Comparison of ENCODE assay signal across 9 mouse cellular contexts in genomic region chr8:89850209-89850796, GRCm38 (mm10).
DNase-seq lines count a peak whose midpoint lies in the region; ATAC-seq and TF ChIP-seq lines count a peak whose summit lies in the region.
"Had no signal": no experiment of that assay in that cellular context is flagged by ENCODE, and none has a peak within 500 bp of the region (broad histone marks: within the 10 kb centered on the region; RNA-seq: fewer than 3 reads in every experiment).

No protein-coding gene starts in this region.

- WGBS in midbrain, embryonic 10.5 days = 46% methylated on average over 3 of the region's 3 CpGs
- 50% methylated on average over 3 of the region's 3 CpGs for WGBS in stomach, postnatal 0 days

- H3K4me3 ChIP-seq in E14TG2a.4 (replicated peaks; ENCODE audit: low read length) = no peak overlapping the region
- no peak overlapping the region for H3K4me3 ChIP-seq in embryonic fibroblast, embryonic 13.5 days (ENCODE audit: insufficient read depth, low read length)
- no peak overlapping the region for H3K4me3 ChIP-seq in midbrain, embryonic 10.5 days
- H3K4me3 ChIP-seq in stomach, postnatal 0 days (ENCODE audit: low read depth, low read length) = no peak overlapping the region
- H3K4me3 ChIP-seq: embryonic facial prominence, embryonic 13.5 days had no signal

- no peaks in the 10 kb centered on the region for H3K27me3 ChIP-seq in E14TG2a.4 (ENCODE audit: insufficient read depth, low read length)
- H3K27me3 ChIP-seq in midbrain, embryonic 10.5 days (ENCODE audit: low read depth, poor library complexity, severe bottlenecking) = no peaks in the 10 kb centered on the region
- H3K27me3 ChIP-seq in stomach, postnatal 0 days (ENCODE audit: control insufficient read depth, insufficient read depth, low read length) = no peaks in the 10 kb centered on the region
- H3K27me3 ChIP-seq: embryonic facial prominence, embryonic 13.5 days had no signal

- H3K9me3 ChIP-seq in E14TG2a.4 (ENCODE audit: low read length) = no peaks in the 10 kb centered on the region
- no peaks in the 10 kb centered on the region for H3K9me3 ChIP-seq in midbrain, embryonic 10.5 days (replicated peaks)
- H3K9me3 ChIP-seq in stomach, postnatal 0 days (ENCODE audit: control insufficient read depth, low read length) = no peaks in the 10 kb centered on the region
- H3K9me3 ChIP-seq: embryonic facial prominence, embryonic 13.5 days had no signal

- peak; percentile 53 for TF ChIP-seq CTCF in E14TG2a.4 (conservative IDR thresholded peaks at IDR 0.05; ENCODE audit: low read length)
- peak; percentile 4; the same call in 1 of the 2 replicates for TF ChIP-seq CTCF in embryonic fibroblast, embryonic 13.5 days (IDR thresholded peaks at IDR 0.05; ENCODE audit: borderline replicate concordance, insufficient read depth, low read length)
- TF ChIP-seq CTCF in stomach, postnatal 0 days (IDR thresholded peaks at IDR 0.05; ENCODE audit: low read depth) = peak; percentile 83

- no peak overlapping the region for H3K4me2 ChIP-seq in stomach, postnatal 0 days (replicated peaks; ENCODE audit: low read depth)
- H3K4me2 ChIP-seq: embryonic facial prominence, embryonic 13.5 days had no signal

- H3K27ac ChIP-seq in embryonic fibroblast, embryonic 13.5 days (ENCODE audit: insufficient read depth, low read length) = no peak overlapping the region
- H3K27ac ChIP-seq in midbrain, embryonic 10.5 days (replicated peaks) = peak overlapping the region; percentile 75
- no peak overlapping the region for H3K27ac ChIP-seq in stomach, postnatal 0 days (replicated peaks)
- H3K27ac ChIP-seq: embryonic facial prominence, embryonic 13.5 days had no signal

- DNase-seq in adrenal gland, postnatal 10 days = peak; percentile 36
- DNase-seq in heart, postnatal 4 days = peak; percentile 69
- peak; percentile 91 for DNase-seq in layer of hippocampus, adult 9-10 months (ENCODE audit: low spot score)
- DNase-seq in midbrain, embryonic 10.5 days (ENCODE audit: low spot score) = peak; percentile 56
- DNase-seq in stomach, postnatal 0 days (ENCODE audit: low spot score) = peak; percentile 34
- DNase-seq in thymus, postnatal 14 days = no peak

- H3K4me1 ChIP-seq in E14TG2a.4 (replicated peaks; ENCODE audit: low read depth, low read length) = no peaks in the 10 kb centered on the region
- no peaks in the 10 kb centered on the region for H3K4me1 ChIP-seq in embryonic fibroblast, embryonic 13.5 days (ENCODE audit: control insufficient read depth, insufficient read depth, low read length)
- H3K4me1 ChIP-seq in midbrain, embryonic 10.5 days = peaks cover 12% of the 10 kb centered on the region
- no peaks in the 10 kb centered on the region for H3K4me1 ChIP-seq in stomach, postnatal 0 days (replicated peaks; ENCODE audit: control insufficient read depth, insufficient read depth)
- H3K4me1 ChIP-seq: embryonic facial prominence, embryonic 13.5 days had no signal

- ATAC-seq in stomach, postnatal 0 days (ENCODE audit: low FRiP score, low TSS enrichment) = no peak; the same call in 1 of the 2 replicates

- no peaks in the 10 kb centered on the region for H3K36me3 ChIP-seq in E14TG2a.4 (ENCODE audit: insufficient read depth, low read length)
- no peaks in the 10 kb centered on the region for H3K36me3 ChIP-seq in midbrain, embryonic 10.5 days
- no peaks in the 10 kb centered on the region for H3K36me3 ChIP-seq in stomach, postnatal 0 days (ENCODE audit: control insufficient read depth, insufficient read depth, low read length)
- H3K36me3 ChIP-seq: embryonic facial prominence, embryonic 13.5 days had no signal

- H3K9ac ChIP-seq in stomach, postnatal 0 days (ENCODE audit: low read length) = no peak overlapping the region
- H3K9ac ChIP-seq: embryonic facial prominence, embryonic 13.5 days had no signal

- no peak for TF ChIP-seq EP300 in stomach, postnatal 0 days (optimal IDR thresholded peaks at IDR 0.05)

- TF ChIP-seq POLR2A in embryonic fibroblast, embryonic 13.5 days (IDR thresholded peaks at IDR 0.05; ENCODE audit: low read depth, low read length) = no peak

Comparison
In these comparisons a context has a peak if more than half of its experiments do, and no peak if none do; other contexts are left out.
1. CTCF ChIP-seq: peak in every context shown above with its lines; median percentile 83 in stomach, postnatal 0 days; 53 in E14TG2a.4; 4 in embryonic fibroblast, embryonic 13.5 days.